Mouse (Mus musculus) kidney, postnatal 0 days (tissue): ENCODE results near the gene Ppp1cb. TPM values are rescaled to one million over a fixed set of nuclear protein-coding genes. Genes with fewer than 3 reads are reported as not detected.
"Not testable (repeated sequence)": the region's sequence is repeated elsewhere in the genome, so short reads cannot be mapped to it uniquely, and the experiment has no call there.

Experiments
- ATAC-seq: fragments of 200-750 bp; cut with Nextera tagmentation; replicated peaks from 2 replicates; pipeline ENCODE4 v1.8.0; 2017; ENCODE audit warnings: low read depth, moderate number of reproducible peaks, moderate TSS enrichment, moderate library complexity; ENCODE audit not compliant: low FRiP score
- DNase-seq: peaks from one replicate; pipeline ENCODE4 v3.0.0-alpha.2; 2016; ENCODE audit warnings: low spot score
- H3K27ac ChIP-seq: fragments of 300-500 bp; sonication (generic); 2 replicates; pipeline ENCODE4 v1.5.1; 2014; ENCODE audit warnings: mild to moderate bottlenecking
- H3K27me3 ChIP-seq: fragments of 300-500 bp; sonication (generic); 2 replicates; pipeline ENCODE4 v1.6.1; 2014; ENCODE audit warnings: low read length, mixed read lengths; ENCODE audit not compliant: insufficient read depth
- H3K36me3 ChIP-seq: fragments of 300-500 bp; sonication (generic); 2 replicates; pipeline ENCODE4 v1.6.1; 2014; ENCODE audit warnings: low read length, mixed read lengths; ENCODE audit not compliant: insufficient read depth
- H3K4me1 ChIP-seq: fragments of 300-500 bp; sonication (generic); replicated peaks from 2 replicates; pipeline ENCODE4 v1.6.1; 2014; ENCODE audit warnings: antibody characterized with exemption, low read length, mixed read lengths; ENCODE audit not compliant: insufficient read depth
- H3K4me2 ChIP-seq: fragments of 300-500 bp; sonication (generic); 2 replicates; pipeline ENCODE4 v1.6.1; 2014; ENCODE audit warnings: mild to moderate bottlenecking, low read length, moderate library complexity, mixed read lengths
- H3K4me3 ChIP-seq: fragments of 300-500 bp; sonication (generic); replicated peaks from 2 replicates; pipeline ENCODE4 v1.5.1; 2014; ENCODE audit warnings: low read depth, low read length
- H3K9ac ChIP-seq: fragments of 300-500 bp; sonication (generic); 2 replicates; pipeline ENCODE4 v1.6.1; 2014; ENCODE audit warnings: low read depth, low read length
- H3K9me3 ChIP-seq: fragments of 300-500 bp; sonication (generic); replicated peaks from 2 replicates; pipeline ENCODE4 v1.6.1; 2016; ENCODE audit warnings: low read length, inconsistent platforms, mixed read lengths
- CTCF ChIP-seq: IDR thresholded peaks from 2 replicates; pipeline ENCODE4 v1.5.1; 2016; ENCODE audit warnings: antibody characterized with exemption, low read depth, mild to moderate bottlenecking, moderate library complexity
- WGBS: fragments of 180-500 bp; shearing (Covaris S2); extraction: QIAGEN DNeasy Blood & Tissue Kit; methylation state at CpG from one replicate; pipeline ENCODE4 v1.1.7; 2014; 5-methylcytosine and 5-hydroxymethylcytosine counted together
- polyA plus RNA-seq: library from polyadenylated mRNA; unstranded; fragments of >200 nt; fragmentation: Nextera tagmentation; extraction: Ambion mirVana; gene quantifications from 2 replicates; pipeline ENCODE4 v1.2.1, GENCODE M21; 2015

Ppp1cb gene
- polyA plus RNA-seq, 1 experiment from 2014 or later: 226 TPM

DNA sequence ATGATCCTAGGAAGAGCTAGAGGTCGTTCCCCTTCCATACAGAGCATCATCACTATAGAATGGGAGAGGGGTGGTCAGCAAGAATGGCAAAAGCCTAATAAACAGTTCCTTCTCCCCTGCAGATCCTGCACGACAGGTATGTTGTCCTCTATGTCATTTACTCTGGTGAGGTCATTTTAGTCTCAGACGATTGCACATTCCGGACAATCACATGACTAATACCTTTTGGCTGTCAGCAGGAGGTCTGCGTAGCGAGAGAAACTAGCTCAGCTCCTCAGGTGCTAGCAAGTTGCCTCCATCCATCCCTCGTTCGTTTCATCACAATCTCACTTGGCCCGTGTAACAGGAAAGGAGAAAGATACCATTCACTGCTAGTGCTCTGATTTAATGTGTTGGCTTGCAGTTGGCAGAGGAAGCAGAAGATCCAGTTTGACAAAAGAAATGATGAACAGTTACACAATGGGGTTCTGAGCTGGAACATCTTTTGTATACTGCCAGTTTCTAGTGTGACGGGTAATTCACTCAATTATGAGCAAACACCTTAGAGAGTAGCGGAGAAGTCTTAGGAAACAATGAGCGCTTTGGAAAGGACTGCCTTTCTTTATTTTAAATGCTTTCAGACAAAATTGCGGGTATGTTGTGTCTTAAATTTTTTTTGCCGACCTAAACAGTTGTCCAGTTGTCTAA, 33.0 kb upstream of the Ppp1cb start:
- Histone ChIP-seq H3K9ac (no peak overlapping the region), H3K9me3 (no peaks in the 10 kb centered on the region), H3K4me1 (peaks cover 11% of the 10 kb centered on the region), H3K27ac (no peak overlapping the region), H3K4me2 (no peak overlapping the region), H3K36me3 (no peaks in the 10 kb centered on the region), H3K4me3 (no peak overlapping the region), H3K27me3 (no peaks in the 10 kb centered on the region)
- 62% methylated on average over 14 of the region's 14 CpGs for WGBS
- no peak for TF ChIP-seq CTCF
- ATAC-seq (no peak), DNase-seq (no peak)

DNA sequence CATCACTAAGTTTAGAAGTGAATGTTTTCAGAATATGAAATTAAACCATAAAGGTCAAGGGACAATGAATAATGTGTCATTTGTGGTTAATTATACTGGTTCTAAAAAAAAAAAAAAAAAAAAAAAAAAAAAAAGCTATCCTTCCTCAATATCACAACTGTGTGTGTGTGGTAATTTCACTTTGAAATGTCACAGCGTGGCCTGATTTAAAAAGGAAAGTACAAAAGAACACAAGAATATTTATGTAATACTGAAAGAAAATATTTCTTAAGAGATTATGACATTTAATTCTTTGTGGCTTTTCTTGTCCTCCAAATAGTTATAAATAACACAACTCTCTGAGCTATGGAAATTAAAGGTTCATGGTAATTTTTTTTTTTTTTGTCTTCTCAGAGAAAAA, 28.2 kb upstream of the Ppp1cb start:
- Histone ChIP-seq H3K36me3 (no peaks in the 10 kb centered on the region), H3K9me3 (no peaks in the 10 kb centered on the region), H3K4me3 (no peak overlapping the region), H3K4me1 (no peaks in the 10 kb centered on the region), H3K4me2 (no peak overlapping the region), H3K27me3 (no peaks in the 10 kb centered on the region), H3K27ac (no peak overlapping the region), H3K9ac (no peak overlapping the region)
- no peak for TF ChIP-seq CTCF
- DNase-seq (no peak), ATAC-seq (no peak)
- 83% methylated on average over 1 of the region's 1 CpGs for WGBS

DNA sequence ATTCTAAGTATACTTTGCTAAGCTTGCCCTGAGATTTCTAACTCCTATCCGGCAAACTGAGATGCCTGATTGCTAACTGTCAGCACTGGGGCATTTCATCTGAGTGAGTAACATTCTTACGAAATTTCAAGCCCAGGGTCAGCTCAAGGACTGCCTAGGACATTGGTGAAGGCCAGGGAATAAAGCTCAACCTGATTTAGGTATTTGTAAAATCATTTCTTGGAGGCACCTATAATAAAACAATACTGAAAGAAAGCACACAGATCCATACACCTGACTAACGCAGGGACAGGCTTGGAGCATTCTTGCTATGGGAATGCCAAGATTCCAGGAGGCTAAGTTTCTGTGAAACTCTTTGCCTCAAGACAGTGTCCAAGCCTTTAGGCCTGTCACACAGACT, 24.3 kb upstream of the Ppp1cb start:
- not testable (repeated sequence) for H3K27me3 ChIP-seq

DNA sequence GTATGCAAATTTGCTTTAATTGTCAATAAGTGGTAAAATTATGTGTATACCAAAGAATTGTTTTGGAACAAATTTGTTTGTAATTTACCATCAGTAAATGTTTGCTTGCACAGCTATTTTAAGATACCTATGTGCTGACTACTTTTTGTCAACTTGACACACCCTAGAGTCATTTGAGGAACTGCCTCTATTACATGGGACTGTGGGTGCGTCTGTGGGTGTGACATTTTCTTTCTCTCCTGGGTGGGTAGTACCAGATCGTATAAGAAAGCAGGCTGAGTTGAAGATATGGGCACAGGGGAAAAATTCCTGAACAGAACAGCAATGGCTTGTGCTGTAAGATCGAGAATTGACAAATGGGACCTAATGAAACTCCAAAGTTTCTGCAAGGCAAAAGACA, 23.0 kb upstream of the Ppp1cb start:
- no peaks in the 10 kb centered on the region for H3K9me3 ChIP-seq
- no peaks in the 10 kb centered on the region for H3K27me3 ChIP-seq
- no peak overlapping the region for H3K27ac ChIP-seq
- DNase-seq: no peak
- no peaks in the 10 kb centered on the region for H3K36me3 ChIP-seq
- H3K9ac ChIP-seq: no peak overlapping the region
- H3K4me1 ChIP-seq: no peaks in the 10 kb centered on the region
- H3K4me3 ChIP-seq: no peak overlapping the region
- ATAC-seq: no peak
- no peak for TF ChIP-seq CTCF
- H3K4me2 ChIP-seq: no peak overlapping the region
- 90% methylated on average over 3 of the region's 3 CpGs for WGBS

More for the DNA sequence above, 24.3 kb upstream of the Ppp1cb start:
- not testable (repeated sequence) for ATAC-seq, H3K4me1 ChIP-seq, H3K9ac ChIP-seq, H3K36me3 ChIP-seq, H3K27ac ChIP-seq, DNase-seq, H3K9me3 ChIP-seq, H3K4me2 ChIP-seq, H3K4me3 ChIP-seq
- 91% methylated on average over 3 of the region's 3 CpGs for WGBS

DNA sequence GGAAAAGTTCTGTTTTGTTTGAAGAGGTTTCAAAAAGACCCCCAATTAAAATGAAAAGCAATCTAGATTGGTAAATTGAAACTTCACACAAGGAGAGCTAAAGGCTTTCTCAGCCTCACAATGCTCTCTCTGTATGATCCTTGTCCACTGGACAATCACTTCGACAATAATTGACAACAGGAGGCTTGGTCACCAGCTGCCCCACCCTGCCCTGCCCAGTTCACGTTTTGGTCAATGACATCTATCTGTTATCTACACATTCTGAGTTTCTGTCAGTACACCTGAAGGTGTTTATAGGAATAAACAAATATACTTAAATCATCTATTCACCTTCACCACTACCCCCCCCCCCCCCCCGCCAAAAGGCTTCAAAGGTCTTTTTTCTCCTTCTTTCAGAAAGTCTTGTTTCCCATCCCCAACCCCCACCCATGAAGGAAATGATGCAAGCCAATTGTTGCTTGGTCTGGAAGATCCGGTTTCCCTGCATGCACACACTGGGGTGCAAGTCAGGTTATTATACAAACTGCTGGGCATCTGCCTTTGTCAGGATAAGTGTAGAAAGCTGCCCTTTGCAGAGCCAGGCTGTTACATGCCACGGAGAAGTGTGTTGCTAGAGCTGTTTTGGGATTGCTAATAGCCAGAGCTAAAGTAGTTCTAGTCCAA, 20.6 kb upstream of the Ppp1cb start:
- Histone ChIP-seq H3K36me3 (no peaks in the 10 kb centered on the region), H3K4me1 (no peaks in the 10 kb centered on the region), H3K4me2 (no peak overlapping the region), H3K9me3 (no peaks in the 10 kb centered on the region), H3K27me3 (no peaks in the 10 kb centered on the region), H3K9ac (no peak overlapping the region), H3K27ac (no peak overlapping the region), H3K4me3 (no peak overlapping the region)
- DNase-seq (no peak), ATAC-seq (no peak)
- 35% methylated on average over 5 of the region's 5 CpGs for WGBS
- no peak for TF ChIP-seq CTCF

DNA sequence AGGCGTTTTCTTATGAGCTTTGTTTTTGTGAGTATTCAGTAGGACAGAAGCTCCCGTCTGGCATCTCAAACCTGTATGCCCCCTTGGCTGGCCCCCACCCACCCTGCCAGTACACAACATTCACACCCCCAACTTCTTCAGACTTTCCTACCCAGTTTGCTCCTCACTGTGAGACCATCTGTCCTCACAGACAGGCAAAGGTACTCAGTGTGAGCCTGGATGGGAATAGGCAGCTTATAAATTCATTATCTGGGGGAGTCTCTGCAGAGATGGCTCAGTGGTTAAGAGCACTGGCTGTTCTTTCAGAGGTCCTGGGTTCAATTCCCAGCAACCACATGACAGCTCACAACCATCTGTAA, 20.1 kb upstream of the Ppp1cb start:
- WGBS: 59% methylated on average over 2 of the region's 2 CpGs

More for the DNA sequence above, 20.1 kb upstream of the Ppp1cb start:
- no peaks in the 10 kb centered on the region for H3K27me3 ChIP-seq
- no peak overlapping the region for H3K9ac ChIP-seq
- ATAC-seq (no peak), DNase-seq (no peak)
- H3K27ac ChIP-seq: no peak overlapping the region
- H3K36me3 ChIP-seq: no peaks in the 10 kb centered on the region
- H3K4me1 ChIP-seq: no peaks in the 10 kb centered on the region
- no peak overlapping the region for H3K4me3 ChIP-seq
- H3K4me2 ChIP-seq: no peak overlapping the region
- H3K9me3 ChIP-seq: no peaks in the 10 kb centered on the region
- no peak for TF ChIP-seq CTCF
